Mouse (Mus musculus): ENCODE measurements around the gene Tln1. TPM values are rescaled to one million over a fixed set of nuclear protein-coding genes. Genes with fewer than 3 reads are reported as not detected.

Tln1 gene
- polyA plus RNA-seq, 1 experiment from 2014 or later, result 82.7 TPM

DNA sequence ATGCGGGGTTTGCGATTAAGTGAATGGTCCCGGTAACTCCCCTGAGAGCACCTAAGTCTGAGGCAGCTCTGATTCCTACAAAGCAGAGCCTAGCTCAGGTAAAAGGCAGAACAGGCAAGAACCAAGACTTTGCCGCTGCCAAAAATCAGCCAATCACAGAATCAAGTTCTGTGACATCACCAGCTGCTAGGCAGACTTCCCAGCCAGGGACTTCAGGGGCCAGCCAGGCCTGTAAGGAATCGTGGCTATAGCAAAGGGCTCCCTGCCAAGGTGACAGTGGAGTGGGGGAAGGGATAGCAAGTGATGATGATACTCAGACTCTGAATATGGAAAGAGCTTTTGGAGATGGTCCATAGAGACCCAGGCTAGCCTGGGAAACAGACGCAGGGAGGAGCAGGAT is 42.5 kb downstream of the Tln1 start:
- Histone ChIP-seq H3K9me3 (no peaks in the 10 kb centered on the region), H3K27ac (peak overlapping the region; percentile 89; the same call in 1 of the 2 replicates), H3K4me3 (peak overlapping the region; percentile 37), H3K4me1 (peaks cover 81% of the 10 kb centered on the region), H3K36me3 (peaks cover 40% of the 10 kb centered on the region), H3K27me3 (ENCODE audit: insufficient read depth, poor library complexity, severe bottlenecking) (peaks cover 53% of the 10 kb centered on the region)
- DNase-seq (ENCODE audit: low spot score), result peak; percentile 88
- 11% methylated on average over 6 of the region's 6 CpGs for WGBS

GRCm38 (mm10) chr4:43519551-43519950 is 42.9 kb downstream of the Tln1 start:
- H3K9me3 ChIP-seq, result no peaks in the 10 kb centered on the region
- H3K4me3 ChIP-seq, result peak overlapping the region; percentile 37
- no peak overlapping the region for H3K27ac ChIP-seq
- H3K36me3 ChIP-seq, result peaks cover 42% of the 10 kb centered on the region
- WGBS, result 25% methylated on average over 10 of the region's 10 CpGs
- no peak for DNase-seq (ENCODE audit: low spot score)
- peaks cover 83% of the 10 kb centered on the region for H3K4me1 ChIP-seq
- H3K27me3 ChIP-seq (ENCODE audit: insufficient read depth, poor library complexity, severe bottlenecking), result peaks cover 48% of the 10 kb centered on the region

- peaks cover 17% of the 10 kb centered on the region; the same call in 1 of the 2 replicates for H3K27me3 ChIP-seq (ENCODE audit: insufficient read depth, poor library complexity, severe bottlenecking)
- 62% methylated on average over 11 of the region's 11 CpGs for whole genome bisulfite sequencing
- H3K36me3 ChIP-seq, result peaks cover 43% of the 10 kb centered on the region
- no peak overlapping the region for H3K4me3 ChIP-seq
- H3K4me1 ChIP-seq, result peaks cover 68% of the 10 kb centered on the region
- no peak for DNase-seq (ENCODE audit: low spot score)
- peak overlapping the region; percentile 59; the same call in 1 of the 2 replicates for H3K27ac ChIP-seq
- H3K9me3 ChIP-seq, result no peaks in the 10 kb centered on the region
Observed at GRCm38 (mm10) chr4:43515764-43516708, 46.5 kb downstream of the Tln1 start.

GRCm38 (mm10) chr4:43513791-43514190 is 48.7 kb downstream of the Tln1 start:
- Histone ChIP-seq H3K27ac (no peak overlapping the region; the same call in 1 of the 2 replicates), H3K27me3 (ENCODE audit: insufficient read depth, poor library complexity, severe bottlenecking) (peaks cover 10% of the 10 kb centered on the region; the same call in 1 of the 2 replicates), H3K36me3 (peaks cover 35% of the 10 kb centered on the region), H3K4me1 (peaks cover 51% of the 10 kb centered on the region), H3K4me3 (no peak overlapping the region), H3K9me3 (no peaks in the 10 kb centered on the region)
- 56% methylated on average over 4 of the region's 4 CpGs for WGBS
- DNase-seq (ENCODE audit: low spot score), result no peak

DNA sequence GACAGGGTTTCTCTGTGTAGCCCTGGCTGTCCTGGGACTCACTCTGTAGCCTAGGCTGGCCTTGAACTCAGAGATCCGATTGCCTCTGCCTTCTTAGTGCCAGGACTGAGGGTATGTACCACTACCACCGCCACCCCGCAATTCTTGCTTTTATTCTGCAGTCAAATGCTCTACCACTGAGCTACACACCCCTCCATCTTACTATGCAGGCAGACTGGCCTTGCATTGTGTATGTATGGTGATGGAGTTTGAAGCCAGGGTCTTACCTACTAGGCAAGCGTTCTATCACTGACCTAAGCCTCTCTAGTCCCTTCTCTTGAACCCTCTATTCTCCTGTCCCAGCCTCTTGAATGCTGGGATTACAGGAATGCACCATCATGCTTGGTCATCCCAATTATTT is 49.2 kb downstream of the Tln1 start:
- H3K4me3 ChIP-seq, result no peak overlapping the region
- H3K27me3 ChIP-seq (ENCODE audit: insufficient read depth, poor library complexity, severe bottlenecking), result peaks cover 5% of the 10 kb centered on the region; the same call in 1 of the 2 replicates
- peaks cover 51% of the 10 kb centered on the region for H3K4me1 ChIP-seq
- no peak for DNase-seq (ENCODE audit: low spot score)
- H3K36me3 ChIP-seq, result peaks cover 30% of the 10 kb centered on the region
- 83% methylated on average over 4 of the region's 4 CpGs for WGBS
- H3K9me3 ChIP-seq, result no peaks in the 10 kb centered on the region
- H3K27ac ChIP-seq, result no peak overlapping the region

DNA sequence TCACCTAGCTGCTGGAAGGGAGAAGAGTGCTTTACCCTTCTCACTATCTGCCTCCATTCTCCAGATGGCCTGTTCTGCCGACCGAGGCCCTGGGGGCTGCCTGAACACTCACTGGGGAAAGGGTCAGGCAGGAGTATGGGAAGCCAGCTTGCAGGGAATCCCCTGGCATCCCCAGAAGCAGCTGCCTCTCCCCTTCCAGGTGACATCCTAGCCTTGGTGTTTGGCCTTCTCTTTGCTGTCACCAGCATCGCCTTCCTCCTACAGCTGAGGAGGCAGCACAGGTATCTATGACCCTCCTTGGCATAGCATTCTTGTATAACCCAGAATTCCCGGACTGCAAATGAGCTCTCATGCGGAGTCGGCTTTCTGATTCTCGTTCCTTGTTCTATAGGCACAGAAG is 49.8 kb downstream of the Tln1 start:
- DNase-seq (ENCODE audit: low spot score), result no peak
- Histone ChIP-seq H3K36me3 (peaks cover 24% of the 10 kb centered on the region), H3K4me3 (no peak overlapping the region), H3K27me3 (ENCODE audit: insufficient read depth, poor library complexity, severe bottlenecking) (peaks cover 1% of the 10 kb centered on the region), H3K27ac (no peak overlapping the region), H3K4me1 (peaks cover 57% of the 10 kb centered on the region), H3K9me3 (no peaks in the 10 kb centered on the region)
- WGBS, result 42% methylated on average over 7 of the region's 7 CpGs

GRCm38 (mm10) chr4:43511675-43512454 is 50.6 kb downstream of the Tln1 start:
- WGBS, result 52% methylated on average over 17 of the region's 19 CpGs
- peaks cover 17% of the 10 kb centered on the region for H3K36me3 ChIP-seq
- H3K9me3 ChIP-seq, result no peaks in the 10 kb centered on the region
- no peak overlapping the region for H3K4me3 ChIP-seq
- no peak for DNase-seq (ENCODE audit: low spot score)
- H3K27ac ChIP-seq, result no peak overlapping the region
- peaks cover 62% of the 10 kb centered on the region for H3K4me1 ChIP-seq
- H3K27me3 ChIP-seq (ENCODE audit: insufficient read depth, poor library complexity, severe bottlenecking), result peaks cover 9% of the 10 kb centered on the region

DNA sequence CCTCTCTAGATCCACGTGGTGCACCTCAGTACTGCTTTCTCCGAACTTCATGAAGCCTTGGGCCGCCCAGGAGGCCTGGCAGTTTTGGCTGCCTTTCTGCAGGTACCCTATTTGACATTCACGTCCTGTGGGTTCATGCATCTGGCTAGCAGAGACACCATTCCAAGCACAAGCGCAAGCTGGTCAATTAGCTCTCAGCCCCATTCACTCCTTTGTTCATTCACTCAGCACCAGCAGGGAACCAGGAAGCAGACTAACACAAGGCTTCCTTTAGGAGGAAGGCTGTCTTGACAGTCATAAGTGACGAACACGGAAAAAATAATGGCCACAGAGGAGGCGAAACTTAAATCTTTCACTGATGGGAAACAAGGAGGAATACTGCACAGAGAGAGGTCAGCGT is 53.4 kb downstream of the Tln1 start:
- H3K27me3 ChIP-seq (ENCODE audit: insufficient read depth, poor library complexity, severe bottlenecking), result peaks cover 15% of the 10 kb centered on the region
- 37% methylated on average over 9 of the region's 9 CpGs for WGBS
- no peaks in the 10 kb centered on the region for H3K9me3 ChIP-seq
- H3K36me3 ChIP-seq, result no peaks in the 10 kb centered on the region
- H3K27ac ChIP-seq, result peak overlapping the region; percentile 81
- H3K4me1 ChIP-seq, result peaks cover 42% of the 10 kb centered on the region
- peak overlapping the region; percentile 60 for H3K4me3 ChIP-seq
- no peak for DNase-seq (ENCODE audit: low spot score)

DNA sequence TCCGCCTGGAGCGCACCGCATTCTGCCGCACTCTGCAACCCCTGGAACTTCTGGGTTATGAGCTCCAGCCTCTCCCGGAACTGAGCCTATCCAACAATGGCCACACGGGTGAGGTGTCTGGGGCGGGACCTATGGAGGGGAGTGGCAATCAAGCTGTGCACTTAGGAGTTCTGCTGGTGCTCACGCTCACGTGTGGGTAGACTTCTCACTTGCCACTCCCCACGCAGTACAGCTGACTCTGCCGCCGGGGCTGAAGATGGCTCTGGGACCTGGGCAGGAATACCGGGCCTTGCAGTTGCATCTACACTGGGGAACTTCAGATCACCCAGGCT is 53.9 kb downstream of the Tln1 start:
- no peaks in the 10 kb centered on the region for H3K36me3 ChIP-seq
- WGBS, result 3% methylated on average over 13 of the region's 13 CpGs

DNA sequence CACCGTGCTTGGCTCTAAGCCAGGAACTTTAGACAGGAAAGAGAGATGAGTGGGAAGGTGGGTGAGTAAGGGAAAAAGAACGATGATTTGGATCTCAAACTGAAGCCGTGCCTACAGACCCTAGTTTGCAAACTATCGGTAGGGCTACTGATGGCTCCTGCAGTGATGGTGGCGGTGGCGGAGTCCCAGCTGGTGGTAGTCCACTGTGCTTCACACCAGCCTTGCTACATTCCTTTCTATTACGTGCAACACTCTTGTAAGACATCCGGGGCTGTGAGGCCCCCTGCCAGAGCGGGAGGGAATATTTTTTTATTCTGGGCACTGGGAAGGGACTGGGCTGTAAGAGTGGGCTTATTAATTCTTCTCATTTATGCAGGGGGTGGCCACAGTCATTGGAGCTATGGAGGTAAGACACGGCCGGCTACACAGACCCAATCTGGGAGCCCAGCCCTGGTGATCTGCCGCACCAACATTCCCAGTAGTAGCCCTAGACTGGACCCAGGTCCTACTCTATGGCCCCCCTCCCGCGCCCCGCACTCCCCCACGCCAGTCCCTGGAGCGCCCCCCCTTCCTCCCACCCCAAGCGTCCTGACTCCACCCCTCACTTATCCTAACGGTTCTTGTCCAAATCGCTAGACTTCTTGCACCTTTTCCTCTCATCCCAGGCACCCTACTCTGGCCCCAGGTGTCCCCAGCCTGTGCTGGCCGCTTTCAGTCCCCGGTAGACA is 54.4 kb downstream of the Tln1 start:
- H3K36me3 ChIP-seq, result no peaks in the 10 kb centered on the region
- H3K4me3 ChIP-seq, result peak overlapping the region; percentile 60
- no peak for DNase-seq (ENCODE audit: low spot score)
- H3K9me3 ChIP-seq, result no peaks in the 10 kb centered on the region
- H3K27ac ChIP-seq, result peak overlapping the region; percentile 81
- peaks cover 15% of the 10 kb centered on the region for H3K27me3 ChIP-seq (ENCODE audit: insufficient read depth, poor library complexity, severe bottlenecking)
- WGBS, result 8% methylated on average over 20 of the region's 22 CpGs
- H3K4me1 ChIP-seq, result peaks cover 37% of the 10 kb centered on the region

More for the DNA sequence above, 53.9 kb downstream of the Tln1 start:
- DNase-seq (ENCODE audit: low spot score), result peak; percentile 86
- Histone ChIP-seq H3K4me3 (peak overlapping the region; percentile 60), H3K27ac (peak overlapping the region; percentile 81), H3K4me1 (peaks cover 37% of the 10 kb centered on the region), H3K9me3 (no peaks in the 10 kb centered on the region), H3K27me3 (ENCODE audit: insufficient read depth, poor library complexity, severe bottlenecking) (peaks cover 15% of the 10 kb centered on the region)

- no peak for DNase-seq (ENCODE audit: low spot score)
- Histone ChIP-seq H3K4me1 (peaks cover 26% of the 10 kb centered on the region), H3K36me3 (no peaks in the 10 kb centered on the region), H3K27ac (peak within 1 kb of the TSS; percentile 81; the same call in 1 of the 2 replicates), H3K4me3 (peak within 1 kb of the TSS; percentile 60), H3K9me3 (no peaks in the 10 kb centered on the region), H3K27me3 (ENCODE audit: insufficient read depth, poor library complexity, severe bottlenecking) (peaks cover 18% of the 10 kb centered on the region)
- 55% methylated on average over 9 of the region's 9 CpGs for WGBS
Observed at GRCm38 (mm10) chr4:43506536-43507185, 55.8 kb downstream of the Tln1 start, which contains the start of gene Car9. Gene Car9 (plus strand): TSS chr4:43506966.

DNA sequence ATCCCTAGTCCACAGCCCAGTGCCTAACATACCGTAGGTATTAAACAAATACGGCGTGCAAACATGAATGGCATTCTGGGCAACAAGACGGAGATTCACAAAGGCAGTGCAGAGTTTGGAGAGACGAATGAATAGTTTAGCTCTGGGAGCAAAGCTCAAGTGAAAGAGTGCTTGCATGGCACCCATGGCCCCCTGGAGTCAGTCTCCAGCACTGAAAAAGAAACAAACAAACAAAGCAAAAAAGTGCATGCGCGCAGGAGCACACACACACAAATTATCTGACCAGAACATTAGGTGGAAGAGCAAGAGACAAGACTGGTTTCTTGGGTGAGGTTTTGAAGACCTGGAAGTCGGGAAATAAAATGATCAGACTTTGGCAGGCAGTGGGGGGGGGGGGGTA is 56.4 kb downstream of the Tln1 start:
- peaks cover 24% of the 10 kb centered on the region for H3K4me1 ChIP-seq
- no peak overlapping the region for H3K4me3 ChIP-seq
- H3K9me3 ChIP-seq, result no peaks in the 10 kb centered on the region
- H3K36me3 ChIP-seq, result no peaks in the 10 kb centered on the region
- no peak overlapping the region for H3K27ac ChIP-seq
- DNase-seq (ENCODE audit: low spot score), result no peak
- peaks cover 23% of the 10 kb centered on the region for H3K27me3 ChIP-seq (ENCODE audit: insufficient read depth, poor library complexity, severe bottlenecking)
- WGBS, result 84% methylated on average over 8 of the region's 8 CpGs

Data from heart, embryonic 10.5 days (tissue).